ENCODE assay signal across 30 mouse cellular contexts in the genomic region with DNA sequence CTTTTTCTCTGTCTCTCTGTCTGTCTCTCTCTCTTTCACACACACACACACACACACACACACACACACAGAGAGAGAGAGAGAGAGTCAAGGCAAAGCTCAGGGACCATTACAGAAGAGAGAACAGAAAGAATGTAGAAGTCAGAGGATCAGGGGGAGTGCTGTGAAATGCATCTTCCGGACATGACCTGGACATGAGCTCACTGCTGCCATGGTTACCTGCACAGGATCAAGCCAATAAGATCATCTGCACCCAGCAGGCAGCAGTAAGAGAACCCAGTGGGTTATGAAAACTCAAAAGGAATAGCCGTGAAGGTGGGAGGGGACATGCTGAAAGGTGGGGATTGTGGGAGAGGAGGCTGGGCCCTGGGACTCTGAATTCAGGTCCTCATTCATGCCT. TPM values are rescaled to one million over a fixed set of nuclear protein-coding genes. Genes with fewer than 3 reads are reported as not detected.
DNase-seq lines count a peak whose midpoint lies in the region; ATAC-seq and TF ChIP-seq lines count a peak whose summit lies in the region.
"Had no signal": no experiment of that assay in that cellular context is flagged by ENCODE, and none has a peak within 500 bp of the region (broad histone marks: within the 10 kb centered on the region; RNA-seq: fewer than 3 reads in every experiment).

No protein-coding gene starts in this region.

- no peaks in the 10 kb centered on the region for H3K9me3 ChIP-seq in midbrain, embryonic 15.5 days
- H3K9me3 ChIP-seq in midbrain, embryonic 16.5 days (replicated peaks; ENCODE audit: control insufficient read depth, low read length, poor library complexity, severe bottlenecking): no peaks in the 10 kb centered on the region
- H3K9me3 ChIP-seq: embryonic facial prominence, embryonic 12.5 days; embryonic facial prominence, embryonic 15.5 days; G1E; hindbrain, embryonic 12.5 days had no signal

- POLR2A ChIA-PET in Patski (lab: Charles Lee): no interaction called here

- CTCF ChIA-PET in Patski (lab: Charles Lee): interaction anchor here (1.7 kb wide), 1 partner anchor 36 kb away, joined by 4 read pairs; no protein-coding TSS in a partner anchor

- in situ Hi-C loops in Patski (cut with MboI; ENCODE audit: low pct_unique_long_range_greater_than_20kb): no loop called here

- H3K9ac ChIP-seq in midbrain, embryonic 15.5 days: no peak overlapping the region
- no peak overlapping the region for H3K9ac ChIP-seq in midbrain, embryonic 16.5 days (ENCODE audit: low read depth, low read length)
- H3K9ac ChIP-seq: embryonic facial prominence, embryonic 12.5 days; embryonic facial prominence, embryonic 15.5 days; forebrain, postnatal 0 days; hindbrain, embryonic 12.5 days had no signal

- H3K4me2 ChIP-seq in midbrain, embryonic 15.5 days: no peak overlapping the region
- no peak overlapping the region for H3K4me2 ChIP-seq in midbrain, embryonic 16.5 days (ENCODE audit: low read length)
- H3K4me2 ChIP-seq: embryonic facial prominence, embryonic 12.5 days; embryonic facial prominence, embryonic 15.5 days; heart, embryonic 11.5 days; hindbrain, embryonic 12.5 days had no signal

- TF ChIP-seq POLR2A in lung, adult 2 months (IDR thresholded peaks at IDR 0.05; ENCODE audit: borderline replicate concordance, extremely low read depth, low read depth, low read length): no peak

- no peaks in the 10 kb centered on the region; the same call in 1 of the 2 replicates for H3K36me3 ChIP-seq in midbrain, embryonic 15.5 days (replicated peaks)
- H3K36me3 ChIP-seq in midbrain, embryonic 16.5 days (ENCODE audit: control insufficient read depth, insufficient read depth, low read length): peaks cover 3% of the 10 kb centered on the region; the same call in 1 of the 2 replicates

- no peak for TF ChIP-seq CTCF in Patski (IDR thresholded peaks at IDR 0.05)
- no peak for TF ChIP-seq CTCF in lung, adult 2 months (IDR thresholded peaks at IDR 0.05; ENCODE audit: insufficient read depth, low read length)

- 0 out of 2 replicates have a peak, but pooled peaks have one; percentile 33 for ATAC-seq in midbrain, embryonic 15.5 days (replicated peaks)
- ATAC-seq in midbrain, embryonic 16.5 days: no peak
- peak; percentile 54 for ATAC-seq in Patski
- ATAC-seq: forebrain, embryonic 14.5 days; forebrain, postnatal 0 days; hindbrain, embryonic 16.5 days; inflammation-experienced regulatory T-cells, adult 6 months; intestine, embryonic 16.5 days had no signal

- 32% methylated on average over 2 of the region's 2 CpGs for WGBS in midbrain, embryonic 15.5 days
- 28% methylated on average over 2 of the region's 2 CpGs for WGBS in midbrain, embryonic 16.5 days
- 67% methylated on average over 2 of the region's 2 CpGs for WGBS in lung, adult 2 months

- no peak overlapping the region for H3K27ac ChIP-seq in midbrain, embryonic 15.5 days
- H3K27ac ChIP-seq in midbrain, embryonic 16.5 days (ENCODE audit: low read length): no peak overlapping the region
- H3K27ac ChIP-seq: embryonic facial prominence, embryonic 12.5 days; embryonic facial prominence, embryonic 15.5 days; gastrocnemius, adult 2 months; hindbrain, embryonic 12.5 days had no signal

- H3K27me3 ChIP-seq in midbrain, embryonic 15.5 days (replicated peaks): no peaks in the 10 kb centered on the region
- H3K27me3 ChIP-seq in midbrain, embryonic 16.5 days (ENCODE audit: control insufficient read depth, insufficient read depth, low read depth, low read length): no peaks in the 10 kb centered on the region
- no peaks in the 10 kb centered on the region for H3K27me3 ChIP-seq in Patski
- H3K27me3 ChIP-seq: embryonic facial prominence, embryonic 12.5 days; embryonic facial prominence, embryonic 15.5 days; hindbrain, embryonic 12.5 days had no signal

- DNase-seq in cerebellum, postnatal 10 days: peak; percentile 36 to 41
- no peak for DNase-seq in cerebellum, adult 18-20 months
- DNase-seq in Patski (ENCODE audit: low read depth, low spot score): no peak
- peak; percentile 25 for DNase-seq in brain, adult 2 months (ENCODE audit: low read depth, low spot score)
- no peak for DNase-seq in lung, adult 2 months
- no peak for DNase-seq in heart, adult 18-20 months
- DNase-seq: adrenal gland, adult 2 months; adrenal gland, postnatal 14 days; cerebellum, adult 11-12 months; cerebellum, adult 9-10 months; cerebellum, postnatal 25 days; forebrain, postnatal 0 days; gastrocnemius, adult 2 months; gastrocnemius, postnatal 14 days had no signal

- H3K4me1 ChIP-seq in midbrain, embryonic 15.5 days: no peaks in the 10 kb centered on the region
- H3K4me1 ChIP-seq in midbrain, embryonic 16.5 days (ENCODE audit: control insufficient read depth, insufficient read depth, low read length): no peaks in the 10 kb centered on the region
- no peaks in the 10 kb centered on the region for H3K4me1 ChIP-seq in lung, adult 2 months (ENCODE audit: control insufficient read depth, insufficient read depth, low read length)
- H3K4me1 ChIP-seq: hindbrain, embryonic 12.5 days had no signal

- no peak overlapping the region for H3K4me3 ChIP-seq in midbrain, embryonic 15.5 days
- H3K4me3 ChIP-seq in midbrain, embryonic 16.5 days (ENCODE audit: low read depth, low read length): no peak overlapping the region
- no peak overlapping the region for H3K4me3 ChIP-seq in lung, adult 2 months (replicated peaks; ENCODE audit: extremely low read depth, low read depth, low read length)
- H3K4me3 ChIP-seq: embryonic facial prominence, embryonic 12.5 days; embryonic facial prominence, embryonic 15.5 days; gastrocnemius, adult 2 months; hindbrain, embryonic 12.5 days had no signal

RNA-seq across cellular contexts. Expression of a gene that starts 5.8 kb away (rescaled TPM):
- 0.28 and 0.54 TPM in 2 replicates for polyA plus RNA-seq in midbrain, embryonic 15.5 days (2015; fragmentation: Nextera tagmentation; extraction: Ambion mirVana)
- polyA plus RNA-seq in midbrain, embryonic 16.5 days (2015; fragmentation: Nextera tagmentation; extraction: Ambion mirVana): 0.23 and 0.34 TPM in 2 replicates
- polyA plus RNA-seq in Patski (2021): 0.28 TPM
- 0.11 and 0.21 TPM in 2 replicates for polyA plus RNA-seq in lung, adult 2 months (2012; rRNA removed)
- not detected for total RNA-seq in heart, adult 18-20 months (2021)
- total RNA-seq: adrenal gland, adult 2 months; adrenal gland, postnatal 14 days; adrenal gland, postnatal 4 days; common myeloid progenitor, adult 5-6 weeks; granulocyte monocyte progenitor cell, adult 5-6 weeks; heart, postnatal 25 days; hematopoietic stem cell, adult 5-6 weeks had no signal
- polyA plus RNA-seq: adrenal gland, adult 2 months; G1E had no signal

RNA-seq across cellular contexts. Expression of a gene that starts 13.7 kb away (rescaled TPM):
- 36.9 and 40.5 TPM in 2 replicates for polyA plus RNA-seq in midbrain, embryonic 15.5 days (2015; fragmentation: Nextera tagmentation; extraction: Ambion mirVana)
- polyA plus RNA-seq in midbrain, embryonic 16.5 days (2015; fragmentation: Nextera tagmentation; extraction: Ambion mirVana): 38.6 and 46.5 TPM in 2 replicates
- polyA plus RNA-seq in Patski (2021): 27.6 TPM
- polyA plus RNA-seq in lung, adult 2 months (2012; rRNA removed): 2.5 and 3.2 TPM in 2 replicates
- 1 to 10 TPM; 1.6 to 2.1 TPM for total RNA-seq in heart, adult 18-20 months (2021)
- total RNA-seq: common myeloid progenitor, adult 5-6 weeks; granulocyte monocyte progenitor cell, adult 5-6 weeks had no signal

RNA-seq across cellular contexts. Expression of a gene that starts 34.6 kb away (rescaled TPM):
- 154 and 156 TPM in 2 replicates for polyA plus RNA-seq in midbrain, embryonic 15.5 days (2015; fragmentation: Nextera tagmentation; extraction: Ambion mirVana)
- 160 and 163 TPM in 2 replicates for polyA plus RNA-seq in midbrain, embryonic 16.5 days (2015; fragmentation: Nextera tagmentation; extraction: Ambion mirVana)
- 448 TPM for polyA plus RNA-seq in Patski (2021)
- polyA plus RNA-seq in lung, adult 2 months (2012; rRNA removed): 44.0 and 76.1 TPM in 2 replicates
- 100 to 1,000 TPM; 239 to 241 TPM for total RNA-seq in heart, adult 18-20 months (2021)

RNA-seq across cellular contexts. Expression of a gene that starts 50.6 kb away (rescaled TPM):
- 3.3 and 3.4 TPM in 2 replicates for polyA plus RNA-seq in midbrain, embryonic 15.5 days (2015; fragmentation: Nextera tagmentation; extraction: Ambion mirVana)
- 2.0 and 2.2 TPM in 2 replicates for polyA plus RNA-seq in midbrain, embryonic 16.5 days (2015; fragmentation: Nextera tagmentation; extraction: Ambion mirVana)
- 94.6 TPM for polyA plus RNA-seq in Patski (2021)
- polyA plus RNA-seq in lung, adult 2 months (2012; rRNA removed): 4.9 and 11.2 TPM in 2 replicates
- 100 to 1,000 TPM; 215 to 222 TPM for total RNA-seq in heart, adult 18-20 months (2021)
- total RNA-seq: common myeloid progenitor, adult 5-6 weeks; granulocyte monocyte progenitor cell, adult 5-6 weeks; hematopoietic stem cell, adult 5-6 weeks had no signal
- polyA plus RNA-seq: inflammation-experienced regulatory T-cells, adult 6 months had no signal

Comparison
In these comparisons a context has a peak if more than half of its experiments do, and no peak if none do; other contexts are left out.
1. DNase-seq: peak in cerebellum, postnatal 10 days (2 of 2) and brain, adult 2 months (single experiment); none in cerebellum, adult 18-20 months (0 of 2), Patski (single experiment), lung, adult 2 months (single experiment) and heart, adult 18-20 months (0 of 2).